Mouse (Mus musculus) natural killer cell, adult 2 months (primary cell): Measurements from ENCODE around the gene Serinc2.

Experiments
- DNase-seq, 2 experiments: peaks; one replicate each; pipeline ENCODE4 v3.0.0; 2022; ENCODE audit warnings: low spot score in 2 of 2

Gene Serinc2

GRCm38 (mm10) chr4:130279105-130279504 is at the start of gene Serinc2:
TSS of gene Serinc2 (minus strand) at chr4:130279205.
- DNase-seq, result no peak

GRCm38 (mm10) chr4:130327366-130327765 is 48.4 kb upstream of the Serinc2 start:
- DNase-seq, result no peak

- no peak for DNase-seq
Observed at GRCm38 (mm10) chr4:130325446-130325845, 46.4 kb upstream of the Serinc2 start.

- no peak for DNase-seq
Observed at GRCm38 (mm10) chr4:130323607-130324006, 44.6 kb upstream of the Serinc2 start.

- no peak for DNase-seq
Observed at GRCm38 (mm10) chr4:130323165-130323564, 44.2 kb upstream of the Serinc2 start.

GRCm38 (mm10) chr4:130322567-130322966 is 43.6 kb upstream of the Serinc2 start:
- no peak for DNase-seq

- no peak for DNase-seq
Observed at GRCm38 (mm10) chr4:130321640-130322039, 42.6 kb upstream of the Serinc2 start.

GRCm38 (mm10) chr4:130319564-130319963 is 40.6 kb upstream of the Serinc2 start:
- no peak for DNase-seq

GRCm38 (mm10) chr4:130318122-130318521 is 39.1 kb upstream of the Serinc2 start:
- DNase-seq, result no peak

- no peak for DNase-seq
Observed at GRCm38 (mm10) chr4:130316691-130317090, 37.7 kb upstream of the Serinc2 start.

- DNase-seq, result no peak
Observed at GRCm38 (mm10) chr4:130315771-130316527, 36.9 kb upstream of the Serinc2 start.

- no peak for DNase-seq
Observed at GRCm38 (mm10) chr4:130313552-130313951, 34.5 kb upstream of the Serinc2 start.

GRCm38 (mm10) chr4:130312526-130312925 is 33.5 kb upstream of the Serinc2 start:
- DNase-seq, result no peak

GRCm38 (mm10) chr4:130309254-130309653 is 30.2 kb upstream of the Serinc2 start:
- no peak for DNase-seq

- no peak for DNase-seq
Observed at GRCm38 (mm10) chr4:130308231-130309081, 29.5 kb upstream of the Serinc2 start, which contains the start of the genes Fabp3 and Gm10570. TSS of gene Fabp3 (plus strand) at chr4:130308595. TSS of gene Gm10570 (minus strand) at chr4:130308674.

- DNase-seq, result no peak
Observed at GRCm38 (mm10) chr4:130307851-130308230, 28.8 kb upstream of the Serinc2 start.

- no peak for DNase-seq
Observed at GRCm38 (mm10) chr4:130306796-130307630, 28.0 kb upstream of the Serinc2 start.

GRCm38 (mm10) chr4:130304746-130305145 is 25.7 kb upstream of the Serinc2 start:
- DNase-seq, result no peak

GRCm38 (mm10) chr4:130302285-130302870 is 23.4 kb upstream of the Serinc2 start:
- DNase-seq, result no peak

GRCm38 (mm10) chr4:130299629-130300018 is 20.6 kb upstream of the Serinc2 start:
- DNase-seq, result no peak

GRCm38 (mm10) chr4:130298877-130299628 is 20.0 kb upstream of the Serinc2 start:
- no peak for DNase-seq
